Mouse (Mus musculus): ENCODE data around the gene Ttn.

Ttn gene

GRCm38 (mm10) chr2:76708512-76708911, 273.8 kb downstream of the Ttn start:
- in situ Hi-C loops (cut with MseI, MboI), result no loop called here

- in situ Hi-C loops (cut with MseI, MboI), result no loop called here
These were observed 276.7 kb downstream of the Ttn start for GRCm38 (mm10) chr2:76705655-76706054.

GRCm38 (mm10) chr2:76702751-76703150, 279.6 kb downstream of the Ttn start:
- in situ Hi-C loops (cut with MseI, MboI), result no loop called here

GRCm38 (mm10) chr2:76702188-76702587, 280.2 kb downstream of the Ttn start:
- in situ Hi-C loops (cut with MseI, MboI), result no loop called here

GRCm38 (mm10) chr2:76695290-76695689, 287.1 kb downstream of the Ttn start:
- in situ Hi-C loops (cut with MseI, MboI), result no loop called here

GRCm38 (mm10) chr2:76693765-76694164, 288.6 kb downstream of the Ttn start:
- in situ Hi-C loops (cut with MseI, MboI), result no loop called here

- in situ Hi-C loops (cut with MseI, MboI), result no loop called here
These were observed 291.7 kb downstream of the Ttn start for GRCm38 (mm10) chr2:76690436-76691204.

- in situ Hi-C loops (cut with MseI, MboI), result no loop called here
These were observed 294.2 kb downstream of the Ttn start for GRCm38 (mm10) chr2:76688162-76688561.

- in situ Hi-C loops (cut with MseI, MboI), result no loop called here
These were observed 294.7 kb downstream of the Ttn start for GRCm38 (mm10) chr2:76687608-76688007.

- in situ Hi-C loops (cut with MseI, MboI), result no loop called here
These were observed 295.4 kb downstream of the Ttn start for GRCm38 (mm10) chr2:76686986-76687385.

GRCm38 (mm10) chr2:76682301-76682700, 300.0 kb downstream of the Ttn start:
- in situ Hi-C loops (cut with MseI, MboI), result no loop called here

- in situ Hi-C loops (cut with MseI, MboI), result no loop called here
These were observed 305.7 kb downstream of the Ttn start for GRCm38 (mm10) chr2:76676401-76677226.

- in situ Hi-C loops (cut with MseI, MboI), result no loop called here
These were observed 306.4 kb downstream of the Ttn start for GRCm38 (mm10) chr2:76675949-76676348.

- in situ Hi-C loops (cut with MseI, MboI), result no loop called here
These were observed 306.9 kb downstream of the Ttn start for GRCm38 (mm10) chr2:76675451-76675850.

- in situ Hi-C loops (cut with MseI, MboI), result no loop called here
These were observed 307.5 kb downstream of the Ttn start, which contains the start of gene Plekha3 for GRCm38 (mm10) chr2:76674725-76675427. TSS of gene Plekha3 (plus strand) at chr2:76675281.

- in situ Hi-C loops (cut with MseI, MboI), result no loop called here
These were observed 308.8 kb downstream of the Ttn start for GRCm38 (mm10) chr2:76673472-76674081.

GRCm38 (mm10) chr2:76672966-76673392, 309.4 kb downstream of the Ttn start, which contains the start of gene Fkbp7:
TSS of gene Fkbp7 (minus strand) at chr2:76673116.
- in situ Hi-C loops (cut with MseI, MboI), result no loop called here

GRCm38 (mm10) chr2:76672134-76672745, 310.1 kb downstream of the Ttn start:
- in situ Hi-C loops (cut with MseI, MboI), result no loop called here

GRCm38 (mm10) chr2:76671641-76672040, 310.7 kb downstream of the Ttn start:
- in situ Hi-C loops (cut with MseI, MboI), result no loop called here

- in situ Hi-C loops (cut with MseI, MboI), result no loop called here
These were observed 315.1 kb downstream of the Ttn start for GRCm38 (mm10) chr2:76667200-76667599.

GRCm38 (mm10) chr2:76665531-76665930, 316.8 kb downstream of the Ttn start:
- in situ Hi-C loops (cut with MseI, MboI), result no loop called here
